Comparison of ENCODE assay signal across 8 mouse cellular contexts in genomic region chr4:131843290-131843743, GRCm38 (mm10). TPM values are rescaled to one million over a fixed set of nuclear protein-coding genes. Genes with fewer than 3 reads are reported as not detected.
DNase-seq lines count a peak whose midpoint lies in the region; ATAC-seq and TF ChIP-seq lines count a peak whose summit lies in the region.

Gene Mecr, plus strand, starts transcription at chr4:131843470.

- H3K27ac ChIP-seq in hindbrain, embryonic 10.5 days, result peak within 1 kb of the TSS; percentile 82
- H3K27ac ChIP-seq in lung, postnatal 0 days (ENCODE audit: low read length), result no peak within 1 kb of the TSS

- 0% methylated on average over 37 of the region's 37 CpGs for WGBS in hindbrain, embryonic 10.5 days
- WGBS in lung, postnatal 0 days, result under 1% methylated on average over 37 of the region's 37 CpGs

- TF ChIP-seq EP300 in lung, postnatal 0 days (IDR thresholded peaks at IDR 0.05), result no peak

- H3K4me1 ChIP-seq in hindbrain, embryonic 10.5 days (replicated peaks), result peaks cover 51% of the 10 kb centered on the region
- peaks cover 6% of the 10 kb centered on the region; the same call in 1 of the 2 replicates for H3K4me1 ChIP-seq in lung, postnatal 0 days (ENCODE audit: insufficient read depth, low read depth, low read length)

- no peaks in the 10 kb centered on the region for H3K36me3 ChIP-seq in hindbrain, embryonic 10.5 days
- H3K36me3 ChIP-seq in lung, postnatal 0 days (ENCODE audit: insufficient read depth, low read length), result no peaks in the 10 kb centered on the region

- peak; percentile 76 for ATAC-seq in frontal cortex, adult (ENCODE audit: low TSS enrichment)
- peak; percentile 93 for ATAC-seq in lung, postnatal 0 days

- peaks cover 30% of the 10 kb centered on the region for H3K27me3 ChIP-seq in hindbrain, embryonic 10.5 days (ENCODE audit: insufficient read depth, poor library complexity, severe bottlenecking)
- H3K27me3 ChIP-seq in lung, postnatal 0 days (replicated peaks; ENCODE audit: insufficient read depth, low read length), result no peaks in the 10 kb centered on the region

- H3K4me3 ChIP-seq in hindbrain, embryonic 10.5 days, result peak within 1 kb of the TSS; percentile 91
- H3K4me3 ChIP-seq in lung, postnatal 0 days (ENCODE audit: low read depth, low read length), result peak within 1 kb of the TSS; percentile 84

- TF ChIP-seq CTCF in lung, postnatal 0 days (IDR thresholded peaks at IDR 0.05), result no peak

- peak within 1 kb of the TSS; percentile 76 for H3K9ac ChIP-seq in lung, postnatal 0 days (replicated peaks; ENCODE audit: low read depth)

- H3K4me2 ChIP-seq in lung, postnatal 0 days (replicated peaks; ENCODE audit: low read depth, low read length), result peak within 1 kb of the TSS; percentile 94

- H3K9me3 ChIP-seq in hindbrain, embryonic 10.5 days, result no peaks in the 10 kb centered on the region
- no peaks in the 10 kb centered on the region for H3K9me3 ChIP-seq in lung, postnatal 0 days (ENCODE audit: low read length)

- peak; percentile 59 for DNase-seq in MEL-GATA-1-ER (ENCODE audit: extremely low read depth, low read depth)
- DNase-seq in cerebellum, adult 8-10 months, result peak; percentile 92
- peak; percentile 93 for DNase-seq in hindbrain, embryonic 10.5 days (ENCODE audit: low spot score)
- DNase-seq in layer of hippocampus, adult 9-11 months, result peak; percentile 89
- DNase-seq in lung, postnatal 0 days (ENCODE audit: low spot score), result peak; percentile 92
- peak; percentile 95 for DNase-seq in ovary, postnatal 14 days (ENCODE audit: low spot score)
- DNase-seq in thymus, postnatal 14 days, result peak; percentile 92

RNA-seq across cellular contexts. Expression of gene Mecr, which starts in this region (rescaled TPM):
- polyA plus RNA-seq in hindbrain, embryonic 10.5 days (2016; fragmentation: Nextera tagmentation; extraction: Ambion mirVana), result 47.0 and 58.6 TPM in 2 replicates
- polyA plus RNA-seq in lung, postnatal 0 days (2015; fragmentation: Nextera tagmentation; extraction: Ambion mirVana), result 20.6 and 21.2 TPM in 2 replicates
